16 mouse cellular contexts compared by ENCODE assay signal in the genomic region with DNA sequence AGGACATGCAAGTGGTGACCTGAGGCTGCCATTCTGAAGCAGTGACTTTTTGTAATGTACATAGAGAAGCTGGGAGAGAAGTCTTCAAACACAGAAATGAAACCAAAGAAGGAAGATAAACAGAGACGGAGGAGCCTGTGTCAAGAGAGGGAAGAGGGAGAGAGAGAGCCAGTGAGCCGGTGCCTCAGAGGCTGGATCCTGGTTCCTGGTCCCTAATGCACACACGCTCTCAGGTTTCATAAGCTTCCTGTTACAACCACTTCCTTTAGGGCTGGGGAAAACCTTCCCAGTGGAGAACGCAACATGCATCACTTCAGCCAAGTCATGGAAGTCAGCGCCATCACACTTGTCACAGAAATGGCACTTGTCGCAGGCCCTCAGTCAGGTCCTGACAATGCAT. TPM values are rescaled to one million over a fixed set of nuclear protein-coding genes. Genes with fewer than 3 reads are reported as not detected.
A peak's percentile ranks its signal among the peaks of the same experiment; 100 is the strongest.
DNase-seq lines count a peak whose midpoint lies in the region; ATAC-seq lines count a peak whose summit lies in the region.
"Had no signal": no experiment of that assay in that cellular context is flagged by ENCODE, and none has a peak within 500 bp of the region (broad histone marks: within the 10 kb centered on the region; RNA-seq: fewer than 3 reads in every experiment).

No protein-coding gene starts in this region.

- H3K27me3 ChIP-seq in kidney, embryonic 14.5 days (ENCODE audit: control insufficient read depth, insufficient read depth, low read length) = no peaks in the 10 kb centered on the region
- no peaks in the 10 kb centered on the region for H3K27me3 ChIP-seq in limb, embryonic 12.5 days
- H3K27me3 ChIP-seq: forebrain, embryonic 12.5 days had no signal

- DNase-seq in kidney, postnatal 10 days = no peak
- DNase-seq in lung, postnatal 36 days = peak; percentile 30
- DNase-seq in lung, postnatal 4 days = no peak
- no peak for DNase-seq in cerebellum, adult 11 months
- DNase-seq in layer of hippocampus, adult 8-10 months (ENCODE audit: low spot score in 2 of 2) = no peak
- no peak for DNase-seq in layer of hippocampus, adult 18-20 months (ENCODE audit: low spot score in 2 of 2)
- DNase-seq: adrenal gland, postnatal 25 days; B cell, adult 2 months; cerebellum, postnatal 10 days; gastrocnemius, postnatal 14 days; kidney, adult 8-10 months; layer of hippocampus, adult 9-11 months; midbrain, embryonic 14.5 days had no signal

- no peak overlapping the region for H3K9ac ChIP-seq in kidney, embryonic 14.5 days (ENCODE audit: low read depth, low read length)
- H3K9ac ChIP-seq in limb, embryonic 12.5 days (replicated peaks) = no peak overlapping the region
- H3K9ac ChIP-seq: forebrain, embryonic 12.5 days had no signal

- ATAC-seq in kidney, embryonic 14.5 days (ENCODE audit: low FRiP score, low TSS enrichment) = peak; percentile 75
- ATAC-seq in limb, embryonic 12.5 days (ENCODE audit: insufficient number of reproducible peaks, insufficient read depth, low FRiP score, low TSS enrichment, low read depth) = no peak

- H3K4me1 ChIP-seq in kidney, embryonic 14.5 days (ENCODE audit: control insufficient read depth, insufficient read depth, low read length) = 0 out of 2 replicates have a peak, but pooled peaks cover 3% of the 10 kb centered on the region
- peaks cover 13% of the 10 kb centered on the region for H3K4me1 ChIP-seq in limb, embryonic 12.5 days (replicated peaks)

- H3K4me3 ChIP-seq in kidney, embryonic 14.5 days (ENCODE audit: low read length) = no peak overlapping the region
- H3K4me3 ChIP-seq in limb, embryonic 12.5 days (replicated peaks) = no peak overlapping the region
- H3K4me3 ChIP-seq: forebrain, embryonic 12.5 days had no signal

- no peaks in the 10 kb centered on the region for H3K36me3 ChIP-seq in kidney, embryonic 14.5 days (ENCODE audit: control insufficient read depth, insufficient read depth, low read length)
- no peaks in the 10 kb centered on the region for H3K36me3 ChIP-seq in limb, embryonic 12.5 days
- H3K36me3 ChIP-seq: forebrain, embryonic 12.5 days had no signal

- no peak overlapping the region for H3K4me2 ChIP-seq in kidney, embryonic 14.5 days (replicated peaks; ENCODE audit: low read depth, low read length)
- H3K4me2 ChIP-seq in limb, embryonic 12.5 days = 0 out of 2 replicates have a peak overlapping the region, but pooled peaks have one; percentile 5
- H3K4me2 ChIP-seq: forebrain, embryonic 12.5 days had no signal

- H3K9me3 ChIP-seq in kidney, embryonic 14.5 days (ENCODE audit: control insufficient read depth, low read length) = no peaks in the 10 kb centered on the region
- no peaks in the 10 kb centered on the region for H3K9me3 ChIP-seq in limb, embryonic 12.5 days
- H3K9me3 ChIP-seq: forebrain, embryonic 12.5 days had no signal

- 21% methylated on average over 6 of the region's 6 CpGs for WGBS in kidney, embryonic 14.5 days
- 43% methylated on average over 6 of the region's 6 CpGs for WGBS in limb, embryonic 12.5 days

- no peak overlapping the region for H3K27ac ChIP-seq in kidney, embryonic 14.5 days (ENCODE audit: low read depth, low read length)
- H3K27ac ChIP-seq in limb, embryonic 12.5 days = peak overlapping the region; percentile 46; the same call in 1 of the 2 replicates
- H3K27ac ChIP-seq: forebrain, embryonic 12.5 days had no signal

RNA-seq across cellular contexts. Expression of gene Bfsp1, which starts 28.9 kb away (rescaled TPM):
- 1.0 and 1.7 TPM in 2 replicates for polyA plus RNA-seq in kidney, embryonic 14.5 days (2014; fragmentation: Nextera tagmentation; extraction: Ambion mirVana)
- 1.4 and 1.8 TPM in 2 replicates for polyA plus RNA-seq in limb, embryonic 12.5 days (2016; fragmentation: Nextera tagmentation; extraction: Ambion mirVana)
- total RNA-seq in layer of hippocampus, adult 8-10 months (2022) = 1 to 10 TPM; 1.2 to 3.0 (median 1.9) TPM
- total RNA-seq in layer of hippocampus, adult 18-20 months (2021) = 1 to 10 TPM; 1.1 to 1.5 TPM
